Mouse (Mus musculus) cerebellum, adult (tissue): ENCODE results near the gene Fbxo7.
A peak's percentile ranks its signal among the peaks of the same experiment; 100 is the strongest.
"Not testable (repeated sequence)": the region's sequence is repeated elsewhere in the genome, so short reads cannot be mapped to it uniquely, and the experiment has no call there.

Experiments
- ATAC-seq: cut with Nextera tagmentation; 2 replicates; pipeline ENCODE4 v1.9.2; 2017; ENCODE audit warnings: mild to moderate bottlenecking, moderate library complexity, mixed read lengths; ENCODE audit not compliant: insufficient number of reproducible peaks, low FRiP score, low TSS enrichment

The Fbxo7 gene

DNA sequence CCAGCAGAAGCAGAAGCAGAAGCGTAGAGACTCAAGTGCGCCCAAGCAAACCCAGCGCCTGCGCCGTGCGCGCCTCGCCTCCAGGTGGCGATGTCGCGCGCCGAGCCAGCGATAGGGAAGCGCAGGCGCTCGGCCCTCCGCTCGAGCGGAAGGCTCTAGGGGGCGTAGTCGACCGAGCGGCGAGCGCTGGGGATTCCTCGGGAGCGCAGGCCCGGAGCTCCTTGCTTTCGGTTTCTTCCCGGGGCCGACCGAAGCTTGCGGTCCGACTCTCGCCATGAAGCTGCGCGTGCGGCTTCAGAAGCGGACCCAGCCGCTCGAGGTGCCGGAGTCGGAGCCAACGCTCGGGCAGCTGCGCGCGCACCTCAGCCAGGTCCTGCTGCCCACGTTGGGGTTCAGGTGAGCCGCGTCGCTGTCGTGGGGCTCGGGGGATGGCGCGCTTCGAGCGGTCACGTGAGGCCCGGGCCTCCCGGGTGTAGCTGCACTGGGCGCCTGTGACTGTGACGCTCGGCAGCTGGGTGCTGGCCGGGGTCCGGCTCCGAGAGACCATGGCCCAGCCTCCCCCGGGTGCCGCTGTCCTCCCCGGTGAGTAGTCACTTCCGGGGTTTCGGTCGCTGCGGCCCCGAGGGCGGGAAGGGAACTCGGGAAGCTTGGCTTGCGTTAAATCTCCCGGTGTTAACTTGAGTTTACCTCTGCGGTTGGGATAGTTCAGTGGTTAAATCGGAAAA, at the start of gene Fbxo7:
Gene Fbxo7, plus strand, starts transcription at position 224 of the 725 bp plus-strand sequence.
- peak; percentile 96 for ATAC-seq

DNA sequence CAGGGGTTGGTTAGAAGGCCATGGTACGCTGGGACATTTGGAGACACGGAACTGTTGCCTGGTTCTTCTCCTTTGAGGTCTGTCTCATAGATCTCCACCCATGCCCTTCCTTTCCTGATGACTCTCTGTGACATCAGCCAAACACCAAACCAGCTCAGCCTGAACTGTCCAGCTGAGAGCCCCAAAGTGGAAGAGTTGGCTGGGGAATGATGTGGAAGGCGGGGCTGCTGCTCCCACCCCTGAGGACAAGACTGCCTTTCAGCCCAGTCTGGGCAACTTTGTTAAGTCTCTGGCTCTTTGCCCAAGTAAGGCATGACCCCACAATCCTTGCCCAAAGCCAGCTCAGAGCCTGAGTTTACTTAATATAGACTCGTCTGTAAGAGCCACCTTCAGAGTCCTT, 48.9 kb upstream of the Fbxo7 start:
- ATAC-seq, result no peak

DNA sequence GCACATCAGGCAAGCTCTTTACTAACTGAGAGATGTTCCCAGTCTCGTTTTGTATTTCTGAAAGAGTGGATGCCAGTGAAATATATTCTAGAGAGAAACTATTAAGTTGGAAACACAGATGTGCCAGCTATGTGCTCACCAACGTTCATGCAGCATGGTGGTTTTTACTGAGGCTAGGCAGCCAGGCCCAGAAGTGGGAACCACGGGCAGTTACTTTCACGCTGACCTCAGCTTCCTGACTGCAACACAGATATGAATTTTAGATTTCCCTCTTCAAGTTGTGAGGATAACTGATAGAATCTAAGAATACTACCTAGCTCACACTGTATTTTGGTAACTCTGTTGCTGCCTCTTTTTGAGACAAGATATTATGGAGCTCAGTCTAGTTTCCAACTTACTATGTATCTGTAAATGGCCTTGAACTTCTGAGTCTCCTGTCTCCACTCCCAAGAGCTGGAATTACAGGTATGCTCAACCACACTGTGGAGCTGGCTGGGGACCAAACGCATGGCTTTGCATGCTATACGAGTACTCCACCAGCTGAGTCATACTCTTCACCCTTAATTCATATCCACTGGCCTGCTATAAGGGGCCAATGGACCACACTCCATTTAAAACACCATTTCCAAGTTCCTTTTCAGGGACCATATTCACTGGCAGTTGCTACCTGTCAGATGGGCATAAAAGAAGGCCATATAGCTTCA, 32.2 kb upstream of the Fbxo7 start:
- no peak for ATAC-seq

DNA sequence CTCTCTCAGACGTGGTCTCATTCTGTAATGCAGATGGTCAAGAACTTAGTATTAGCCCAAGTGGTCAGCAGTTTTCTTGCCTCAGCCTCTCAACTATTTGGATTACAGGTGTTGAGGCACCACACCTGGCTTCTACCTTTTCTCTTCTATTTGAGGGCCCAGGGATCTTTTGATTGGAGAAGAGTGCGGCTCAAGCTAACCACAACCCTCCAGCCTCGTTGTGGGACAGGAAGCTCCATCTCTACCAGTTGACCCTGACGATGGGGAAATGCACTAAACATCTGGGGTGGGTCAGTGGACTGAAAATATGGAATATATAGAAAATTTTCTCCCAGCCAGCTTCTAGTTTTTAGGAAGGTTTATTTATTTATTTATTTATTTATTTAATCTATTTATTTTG, 29.4 kb upstream of the Fbxo7 start:
- no peak for ATAC-seq

DNA sequence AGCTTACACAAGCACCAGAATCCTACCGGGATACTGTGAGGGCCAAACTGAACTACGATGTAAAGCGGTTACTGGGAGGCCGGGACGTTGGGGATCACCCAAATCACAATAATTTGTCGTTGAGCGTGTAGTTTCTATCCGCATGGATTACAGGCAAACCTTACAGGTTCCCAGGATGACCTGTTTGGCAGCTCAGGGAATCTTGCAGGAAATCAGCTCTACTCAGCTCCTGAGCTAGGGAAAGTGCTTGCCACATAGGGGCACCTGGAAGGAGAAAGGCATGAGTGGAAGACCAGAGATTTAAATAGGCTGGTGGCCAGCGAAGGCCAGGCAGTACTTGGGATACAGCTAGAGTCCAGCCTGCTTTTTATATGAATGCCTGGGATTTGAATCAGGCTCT, 27.9 kb upstream of the Fbxo7 start:
- no peak for ATAC-seq

DNA sequence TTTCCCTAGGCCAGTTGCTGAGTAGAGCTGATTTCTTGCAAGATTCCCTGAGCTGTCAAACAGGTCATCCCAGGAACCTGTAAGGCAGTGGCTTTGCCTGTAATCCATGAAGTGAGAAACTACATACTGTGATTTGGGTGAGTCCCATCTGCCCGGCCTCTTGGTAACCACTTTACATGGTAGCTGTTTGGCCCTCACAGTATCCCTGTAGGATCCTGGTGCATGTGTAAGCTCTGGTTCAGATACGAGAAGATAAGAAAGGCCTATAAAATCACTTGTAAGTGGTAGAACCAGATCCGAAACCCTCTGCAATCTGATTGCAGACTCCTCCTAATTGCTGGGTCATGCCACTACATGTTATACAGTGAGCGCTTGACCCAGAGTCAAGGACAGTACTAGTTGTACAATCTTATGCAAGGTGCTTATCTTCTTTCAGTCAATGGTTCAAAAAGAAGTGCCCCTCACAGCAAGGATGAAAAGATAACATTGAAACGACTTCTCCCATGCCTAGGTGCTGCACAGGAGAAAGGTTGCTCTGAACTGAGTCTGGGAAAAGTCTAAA, 27.1 kb upstream of the Fbxo7 start:
- no peak for ATAC-seq

DNA sequence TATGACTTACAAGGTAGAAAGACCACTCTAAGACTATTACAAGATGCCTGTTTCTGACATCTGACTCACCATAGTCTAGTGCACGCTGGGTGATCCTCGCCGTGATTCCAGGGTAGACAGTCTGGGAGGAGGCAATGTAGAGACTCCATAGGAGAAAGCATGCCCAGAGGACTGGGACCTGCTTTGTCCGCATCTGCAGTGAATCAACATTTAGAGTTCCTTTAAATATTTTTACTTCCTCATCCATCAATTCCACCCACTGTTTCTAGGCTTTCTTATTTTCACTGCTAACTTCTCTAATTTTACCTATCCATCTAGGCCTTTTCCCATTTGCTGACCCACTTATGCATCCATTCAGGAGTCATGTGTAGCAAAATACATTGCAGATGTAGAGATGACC, 21.3 kb upstream of the Fbxo7 start:
- no peak for ATAC-seq

DNA sequence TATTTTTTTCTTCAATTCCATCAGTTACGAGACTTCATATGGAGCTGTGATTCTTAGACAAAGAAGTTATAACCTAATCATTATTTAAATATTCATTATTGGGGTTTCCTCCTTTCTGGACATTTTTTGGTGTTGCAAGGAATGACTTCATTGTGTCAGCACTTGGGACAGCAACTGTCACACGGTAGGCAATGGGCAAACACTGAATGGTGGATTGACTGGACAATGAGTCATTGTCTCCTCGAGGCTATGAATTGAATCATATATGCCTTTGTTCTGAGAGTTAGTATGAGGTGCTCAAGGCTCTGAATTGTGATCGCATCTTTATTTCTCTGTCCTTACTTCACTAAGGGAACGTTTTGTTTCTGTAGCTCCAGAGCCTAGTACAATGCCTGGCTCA, 15.3 kb upstream of the Fbxo7 start:
- no peak for ATAC-seq

DNA sequence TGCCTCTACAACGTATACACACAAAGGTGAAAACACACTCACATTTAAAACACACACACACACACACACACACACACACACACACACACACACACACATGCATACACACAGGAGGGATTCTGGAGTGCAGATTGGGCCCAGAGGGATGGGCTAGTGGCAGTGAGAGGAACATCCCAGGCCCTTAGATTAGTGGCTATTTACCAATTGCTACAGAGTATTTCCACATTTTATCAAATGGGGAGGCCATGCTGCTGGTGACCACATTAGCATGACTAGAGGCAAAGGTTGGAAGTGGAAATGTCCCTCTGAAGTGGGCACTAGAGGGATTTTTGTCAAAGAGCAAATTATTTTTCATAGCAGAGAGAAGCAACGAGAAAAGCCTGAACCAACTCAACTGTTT, 12.1 kb upstream of the Fbxo7 start:
- no peak for ATAC-seq

DNA sequence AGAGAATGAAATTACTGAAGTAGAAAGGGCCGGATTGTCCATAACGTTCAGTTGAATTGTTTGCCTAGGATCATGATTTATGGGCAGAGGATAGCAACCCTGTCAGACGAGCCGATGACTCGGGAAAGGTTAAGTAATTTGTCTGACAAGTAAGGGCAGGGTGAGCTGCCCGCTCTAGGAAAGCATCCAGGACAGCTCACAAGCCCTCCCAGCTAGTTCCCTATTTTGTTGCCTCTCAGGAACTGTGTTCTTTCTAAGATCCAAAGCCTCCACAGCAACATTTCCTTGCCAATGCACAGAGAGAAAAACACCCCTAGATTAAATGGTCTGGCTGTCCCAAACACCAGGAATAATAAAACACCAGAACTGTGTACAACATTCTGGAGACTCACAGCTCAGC, 11.1 kb upstream of the Fbxo7 start:
- ATAC-seq, result no peak

DNA sequence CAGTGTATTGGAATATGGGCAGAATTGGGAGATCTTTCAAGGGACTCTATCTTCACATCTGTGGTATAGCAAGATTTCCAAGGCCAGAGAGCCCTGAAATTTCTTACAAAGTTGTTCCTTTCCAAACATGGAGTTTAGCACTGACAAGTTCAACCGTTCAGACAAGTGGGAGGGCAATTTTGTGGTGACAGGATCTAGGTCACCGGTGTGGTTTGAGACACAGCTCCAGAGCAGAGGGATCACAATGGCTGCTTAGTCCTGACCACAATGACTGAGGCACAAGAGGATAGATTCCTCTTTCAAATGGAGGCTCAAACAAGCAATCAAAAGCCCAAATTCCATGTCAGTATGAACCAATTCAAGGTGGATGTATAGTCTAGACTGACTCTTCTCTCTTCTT, 10.6 kb upstream of the Fbxo7 start:
- ATAC-seq, result no peak

DNA sequence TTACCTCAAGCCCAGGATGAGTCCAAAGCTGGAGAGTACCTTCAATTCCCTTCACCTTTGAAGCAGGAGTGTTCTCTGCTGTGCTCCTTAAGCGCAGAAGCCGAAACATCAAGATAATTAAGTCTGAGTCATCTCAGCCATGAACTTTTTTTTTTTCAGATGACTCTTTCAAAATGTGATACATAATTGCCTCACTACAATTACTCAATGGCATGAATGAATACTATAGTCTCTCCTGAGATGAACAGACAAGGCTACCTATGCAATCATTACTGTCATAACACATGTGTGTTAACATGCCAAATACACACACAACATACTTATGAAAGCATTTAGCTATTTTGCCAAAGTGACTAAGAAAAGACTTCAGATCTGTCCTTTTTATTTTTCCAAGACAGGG, 10.0 kb upstream of the Fbxo7 start, which contains the start of gene Bpifc:
Gene Bpifc, minus strand, starts transcription at position 115 of the 400 bp plus-strand sequence.
- ATAC-seq, result no peak

DNA sequence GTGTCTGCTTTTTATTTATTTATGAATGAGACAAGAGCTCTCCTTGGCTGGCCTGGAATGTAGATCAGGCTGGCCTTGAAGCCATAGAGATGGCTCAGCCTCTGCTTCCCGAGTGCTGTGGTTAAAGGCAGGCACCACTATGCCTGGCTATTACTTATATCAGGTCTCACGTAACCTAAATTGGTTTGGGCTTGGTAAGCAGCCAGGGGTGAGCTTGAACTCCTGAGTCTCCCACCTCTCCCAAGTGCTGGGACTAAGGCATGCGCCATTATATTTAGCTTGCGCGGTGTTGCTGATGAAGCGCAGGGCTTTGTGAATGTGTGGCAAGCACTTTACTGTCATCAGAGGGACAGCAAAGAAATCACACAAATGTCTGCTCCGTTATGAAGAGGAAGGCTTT, 4.0 kb upstream of the Fbxo7 start:
- no peak for ATAC-seq

DNA sequence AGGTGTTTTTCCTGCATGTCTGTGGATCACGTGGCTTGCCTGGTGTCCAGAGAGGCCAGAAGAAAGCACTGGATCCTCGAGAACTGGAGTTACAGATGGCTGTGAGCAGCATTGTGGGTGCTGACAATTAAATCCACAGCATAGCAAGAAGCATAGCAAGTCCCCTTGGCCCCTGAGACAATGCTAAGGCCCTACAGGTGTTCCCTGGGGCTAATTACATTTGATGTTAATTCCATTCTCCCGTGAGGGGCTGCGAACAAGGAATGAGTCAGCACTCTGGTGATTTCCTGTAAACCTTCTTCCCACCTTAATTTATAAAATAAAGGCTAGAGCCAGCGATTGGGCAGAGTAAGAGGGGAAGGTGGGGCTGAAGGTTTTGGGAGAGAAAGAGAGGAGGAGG, 3.0 kb upstream of the Fbxo7 start:
- ATAC-seq, result no peak

DNA sequence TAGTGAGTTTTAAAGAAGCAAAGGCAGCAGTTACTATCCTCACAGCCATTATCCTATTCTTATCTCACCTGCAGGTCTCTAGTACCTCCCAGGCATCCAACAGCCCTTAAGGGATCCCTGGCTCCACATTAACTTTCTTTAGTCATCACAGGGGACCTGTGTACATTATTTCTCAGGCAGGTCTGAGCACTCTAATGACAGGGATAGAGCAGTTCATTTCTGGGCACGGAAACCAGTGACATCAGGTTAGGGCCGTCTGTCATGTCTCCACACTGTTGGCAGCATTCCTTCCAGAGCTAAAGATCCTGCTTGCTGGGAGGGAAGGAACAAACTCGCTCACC, 394 bp upstream of the Fbxo7 start:
- ATAC-seq, result no peak

DNA sequence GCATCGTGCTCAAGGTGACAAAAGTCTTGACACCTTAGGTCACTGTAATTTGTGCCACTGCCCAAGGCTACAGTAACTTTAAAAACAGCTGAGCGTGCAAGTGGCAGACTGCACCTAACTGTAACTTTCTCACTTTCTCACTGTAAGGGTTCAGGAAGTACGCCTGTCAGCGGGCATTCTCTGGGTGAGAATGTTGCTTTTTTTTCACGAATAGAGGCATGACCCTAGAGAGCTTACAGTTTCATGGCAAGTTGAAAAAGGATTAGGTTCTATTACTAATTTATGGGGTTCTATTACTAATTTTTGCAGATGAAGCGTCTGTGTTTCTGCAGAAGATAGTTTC, 673 bp downstream of the Fbxo7 start:
- ATAC-seq, result no peak

DNA sequence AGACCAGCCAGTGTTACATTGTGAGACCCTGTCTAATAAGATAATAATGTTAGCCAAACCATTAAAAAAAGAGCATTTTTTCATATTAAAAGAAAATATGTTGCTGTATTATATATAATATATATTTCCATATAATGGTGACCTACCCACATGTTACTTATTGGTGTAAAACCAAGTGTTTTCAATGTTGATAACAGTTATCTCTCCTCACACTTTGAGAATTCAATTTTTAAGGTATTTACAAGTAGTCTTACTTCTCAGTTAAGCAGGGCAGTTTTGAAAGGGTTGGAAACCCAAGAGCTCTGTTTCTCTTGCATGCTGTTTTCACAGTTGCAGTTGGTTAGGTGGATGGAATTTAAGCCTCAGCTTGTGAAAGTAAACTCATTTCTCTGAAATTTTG, 1.4 kb downstream of the Fbxo7 start:
- ATAC-seq, result no peak

DNA sequence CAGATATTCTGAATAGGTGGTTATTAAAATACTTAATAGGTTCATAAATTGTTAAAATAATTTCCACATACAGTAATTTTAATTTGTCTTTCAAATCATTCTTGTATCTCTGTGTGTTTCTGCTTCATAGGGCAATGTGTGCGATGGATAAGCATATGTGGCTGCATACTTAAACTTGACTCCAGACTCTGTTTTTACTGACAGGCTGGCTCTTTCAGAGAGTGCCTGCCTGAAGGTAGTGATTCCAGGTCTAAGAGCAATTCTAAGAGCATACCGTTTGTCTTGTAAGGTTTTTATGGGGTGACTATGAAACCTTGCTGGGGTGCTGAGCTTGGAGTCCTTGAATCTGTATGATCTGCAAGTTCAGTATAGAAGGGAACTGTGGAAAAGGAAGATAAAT, 4.1 kb downstream of the Fbxo7 start:
- no peak for ATAC-seq

DNA sequence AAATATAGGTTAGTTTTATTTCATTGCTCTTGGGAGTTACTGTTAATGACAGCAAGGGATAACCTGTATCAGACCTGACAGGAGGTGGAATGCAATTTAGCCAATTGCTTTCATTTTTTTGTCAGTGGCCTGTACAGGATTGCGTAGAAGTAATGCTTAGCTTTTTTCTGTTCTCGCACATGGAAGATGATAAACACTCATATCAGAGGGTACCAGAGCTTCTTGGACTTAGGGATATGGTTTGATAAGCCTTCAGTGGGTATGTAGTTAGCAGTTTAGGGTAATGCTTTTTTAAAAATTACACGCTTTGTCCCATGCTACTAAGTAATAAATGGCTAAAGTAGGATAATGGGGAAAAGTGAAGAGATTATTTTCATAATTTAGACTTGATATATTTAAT, 4.6 kb downstream of the Fbxo7 start:
- no peak for ATAC-seq

DNA sequence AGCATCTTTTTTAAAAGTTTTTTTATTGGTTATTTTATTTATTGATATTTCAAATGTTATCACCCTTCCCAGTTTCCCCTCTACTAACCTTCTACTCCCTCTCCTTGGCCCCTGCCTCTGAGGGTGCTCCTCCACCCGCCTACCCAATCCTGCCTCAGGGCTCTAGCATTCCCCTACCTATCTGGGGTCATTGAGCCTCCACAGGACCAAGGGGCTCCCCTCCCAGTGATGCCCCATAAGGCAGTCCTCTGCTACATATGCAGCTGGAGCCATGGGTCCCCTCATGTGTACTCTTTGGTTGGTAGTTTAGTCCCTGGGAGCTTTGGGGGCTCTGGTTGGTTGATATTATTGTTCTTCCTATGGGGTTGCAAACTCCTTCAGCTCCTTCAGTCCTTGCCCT, 5.0 kb downstream of the Fbxo7 start:
- not testable (repeated sequence) for ATAC-seq

DNA sequence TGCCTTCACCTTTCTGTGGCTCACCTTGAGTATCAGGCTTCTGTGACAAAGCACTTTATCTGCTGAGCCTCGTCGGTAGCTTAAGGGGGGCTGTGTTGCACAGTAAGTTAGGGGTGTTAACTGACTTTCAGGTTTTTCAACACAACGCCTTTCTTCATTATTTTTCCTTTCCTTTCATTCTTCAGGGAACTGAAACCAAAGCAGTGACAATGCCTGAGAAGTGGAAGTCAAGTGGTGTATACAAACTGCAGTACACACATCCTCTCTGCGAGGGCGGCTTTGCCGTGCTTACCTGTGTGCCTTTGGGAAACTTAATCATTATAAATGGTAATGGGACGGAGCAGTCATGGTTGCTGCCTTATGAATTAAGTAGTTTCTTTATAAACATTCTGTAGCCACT, 9.0 kb downstream of the Fbxo7 start:
- ATAC-seq, result no peak

DNA sequence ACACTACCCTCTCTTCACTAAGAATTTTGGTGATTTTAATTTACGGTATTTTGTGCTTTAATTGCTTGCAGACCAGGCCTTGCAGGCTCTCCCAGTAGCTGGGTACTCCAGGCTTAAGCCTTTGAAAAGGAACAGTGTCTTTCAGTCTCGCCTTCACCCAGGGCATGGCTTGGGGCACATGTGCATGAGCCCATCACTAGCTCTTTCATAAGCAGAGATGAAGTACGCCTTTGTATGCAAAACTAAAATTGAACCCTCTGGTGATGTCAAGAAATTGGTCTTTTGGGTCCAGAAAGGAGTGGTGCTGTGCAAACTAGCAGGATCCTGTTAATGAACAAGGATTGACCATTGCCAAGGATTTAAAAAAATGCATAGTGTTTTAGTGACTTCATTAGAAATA, 10.7 kb downstream of the Fbxo7 start:
- ATAC-seq, result no peak
